Mouse (Mus musculus) ES-E14 (cell line): ENCODE results near the gene Crcp.

Experiments used
- CHD2 ChIP-seq: IDR thresholded peaks from 2 replicates; pipeline ENCODE4 v1.6.1; 2014; ENCODE audit warnings: mild to moderate bottlenecking, low read depth, low read length, inconsistent platforms
- HCFC1 ChIP-seq: IDR thresholded peaks from 2 replicates; pipeline ENCODE4 v1.6.1; 2012; ENCODE audit warnings: low read length, inconsistent platforms, borderline replicate concordance; ENCODE audit not compliant: insufficient read depth
- MAFK ChIP-seq: IDR thresholded peaks from 2 replicates; pipeline ENCODE4 v1.6.1; 2014; ENCODE audit warnings: mild to moderate bottlenecking, low read depth, low read length, inconsistent platforms; ENCODE audit not compliant: insufficient read depth
- ZNF384 ChIP-seq: IDR thresholded peaks from 2 replicates; pipeline ENCODE4 v1.6.1; 2012; ENCODE audit warnings: low read depth, low read length, inconsistent platforms

DNA sequence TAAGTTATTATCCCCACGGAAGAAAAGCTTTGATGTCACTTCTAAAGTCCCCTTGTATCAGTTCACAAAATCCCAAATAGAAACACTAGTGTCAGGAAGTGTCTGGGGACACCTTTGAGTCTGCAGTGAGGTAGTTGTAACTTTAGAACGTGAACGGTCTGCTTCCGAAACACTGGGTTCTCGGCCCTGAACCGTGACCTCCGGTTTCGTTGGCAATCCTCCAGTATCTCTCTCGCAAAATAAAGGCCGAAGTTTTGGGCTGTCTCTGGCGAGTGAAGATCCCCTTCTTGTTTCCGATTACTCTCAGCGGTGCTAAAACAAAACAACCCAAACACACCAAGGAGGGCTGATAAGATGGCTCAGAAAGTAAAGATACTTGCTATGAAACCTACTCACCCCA lies 39.7 kb upstream of the Crcp start:
- TF ChIP-seq MAFK = no peak
- no peak for TF ChIP-seq ZNF384
- no peak for TF ChIP-seq HCFC1
- no peak for TF ChIP-seq CHD2
